Mouse (Mus musculus) stomach, embryonic 15.5 days (tissue): ENCODE measurements at regions not wholly inside any gene's neighbourhood (a gene's known extent, or its start where the extent isn't known, plus 50 kb on each side); places are given as distances from the start of the nearest gene placed in this dataset.

Source experiments
- ATAC-seq: fragments of 200-750 bp; cut with Nextera tagmentation; 2 replicates; pipeline ENCODE4 v1.8.0; 2017; ENCODE audit warnings: low read depth, moderate number of reproducible peaks, moderate TSS enrichment; ENCODE audit not compliant: insufficient read depth, low FRiP score
- H3K27ac ChIP-seq: fragments of 300-500 bp; sonication (generic); 2 replicates; pipeline ENCODE4 v1.5.1; 2015; ENCODE audit warnings: mild to moderate bottlenecking, inconsistent platforms
- H3K27me3 ChIP-seq: fragments of 300-500 bp; sonication (generic); replicated peaks from 2 replicates; pipeline ENCODE4 v1.6.1; 2015; ENCODE audit warnings: inconsistent platforms
- H3K36me3 ChIP-seq: fragments of 300-500 bp; sonication (generic); 2 replicates; pipeline ENCODE4 v1.6.1; 2015; ENCODE audit warnings: inconsistent platforms
- H3K4me1 ChIP-seq: fragments of 300-500 bp; sonication (generic); 2 replicates; pipeline ENCODE4 v1.6.1; 2015; ENCODE audit warnings: inconsistent platforms
- H3K4me2 ChIP-seq: fragments of 300-500 bp; sonication (generic); 2 replicates; pipeline ENCODE4 v1.6.1; 2015; ENCODE audit warnings: mild to moderate bottlenecking, inconsistent platforms
- H3K4me3 ChIP-seq: fragments of 300-500 bp; sonication (generic); replicated peaks from 2 replicates; pipeline ENCODE4 v1.5.1; 2015; ENCODE audit warnings: inconsistent platforms
- H3K9ac ChIP-seq: fragments of 300-500 bp; sonication (generic); 2 replicates; pipeline ENCODE4 v1.6.1; 2015; ENCODE audit warnings: inconsistent platforms
- H3K9me3 ChIP-seq: fragments of 300-500 bp; sonication (generic); 2 replicates; pipeline ENCODE4 v1.6.1; 2016; ENCODE audit warnings: inconsistent platforms
- WGBS: fragments of 180-500 bp; shearing (Covaris S2); methylation state at CpG from one replicate; pipeline ENCODE4 v1.1.7; 2015; 5-methylcytosine and 5-hydroxymethylcytosine counted together

GRCm38 (mm10) chr15:59830553-59831462 lies 185.6 kb downstream of the 4933412E24Rik start:
- Histone ChIP-seq H3K27ac (no peak overlapping the region), H3K9me3 (no peaks in the 10 kb centered on the region), H3K36me3 (no peaks in the 10 kb centered on the region), H3K4me3 (no peak overlapping the region), H3K27me3 (no peaks in the 10 kb centered on the region), H3K9ac (no peak overlapping the region), H3K4me2 (no peak overlapping the region), H3K4me1 (0 out of 2 replicates have a peak, but pooled peaks cover 4% of the 10 kb centered on the region)
- 73% methylated on average over 17 of the region's 17 CpGs for WGBS
- no peak; the same call in 1 of the 2 replicates for ATAC-seq

GRCm38 (mm10) chr15:59828421-59828820 lies 188.0 kb downstream of the 4933412E24Rik start:
- Histone ChIP-seq H3K9me3 (no peaks in the 10 kb centered on the region), H3K27ac (no peak overlapping the region), H3K4me3 (no peak overlapping the region), H3K9ac (no peak overlapping the region), H3K4me1 (0 out of 2 replicates have a peak, but pooled peaks cover 4% of the 10 kb centered on the region), H3K27me3 (no peaks in the 10 kb centered on the region), H3K4me2 (no peak overlapping the region), H3K36me3 (no peaks in the 10 kb centered on the region)
- peak; percentile 32; the same call in 1 of the 2 replicates for ATAC-seq
- 25% methylated on average over 5 of the region's 5 CpGs for WGBS

GRCm38 (mm10) chr15:59826164-59826950 lies 190.1 kb downstream of the 4933412E24Rik start:
- 49% methylated on average over 14 of the region's 14 CpGs for WGBS
- no peak for ATAC-seq

GRCm38 (mm10) chr15:59823921-59824320 lies 192.5 kb downstream of the 4933412E24Rik start:
- no peak overlapping the region for H3K27ac ChIP-seq
- no peak overlapping the region for H3K9ac ChIP-seq

More at GRCm38 (mm10) chr15:59826164-59826950, 190.1 kb downstream of the 4933412E24Rik start:
- H3K4me3 ChIP-seq: no peak overlapping the region
- H3K9ac ChIP-seq: no peak overlapping the region
- no peak overlapping the region for H3K4me2 ChIP-seq
- H3K27me3 ChIP-seq: no peaks in the 10 kb centered on the region
- H3K36me3 ChIP-seq: no peaks in the 10 kb centered on the region
- no peaks in the 10 kb centered on the region for H3K9me3 ChIP-seq
- H3K4me1 ChIP-seq: peaks cover 9% of the 10 kb centered on the region
- no peak overlapping the region for H3K27ac ChIP-seq

GRCm38 (mm10) chr15:59822995-59823681 lies 193.3 kb downstream of the 4933412E24Rik start:
- no peak overlapping the region for H3K4me3 ChIP-seq
- 53% methylated on average over 3 of the region's 3 CpGs for WGBS
- no peaks in the 10 kb centered on the region for H3K9me3 ChIP-seq
- H3K36me3 ChIP-seq: no peaks in the 10 kb centered on the region
- ATAC-seq: peak; percentile 47; the same call in 1 of the 2 replicates
- H3K4me1 ChIP-seq: peaks cover 9% of the 10 kb centered on the region
- no peak overlapping the region for H3K4me2 ChIP-seq
- no peaks in the 10 kb centered on the region for H3K27me3 ChIP-seq
- no peak overlapping the region for H3K9ac ChIP-seq
- H3K27ac ChIP-seq: peak overlapping the region; percentile 67

More at GRCm38 (mm10) chr15:59823921-59824320, 192.5 kb downstream of the 4933412E24Rik start:
- Histone ChIP-seq H3K4me2 (no peak overlapping the region), H3K27me3 (no peaks in the 10 kb centered on the region), H3K4me1 (peaks cover 9% of the 10 kb centered on the region), H3K36me3 (no peaks in the 10 kb centered on the region), H3K4me3 (no peak overlapping the region), H3K9me3 (no peaks in the 10 kb centered on the region)
- ATAC-seq: no peak
- 50% methylated on average over 2 of the region's 2 CpGs for WGBS

- 76% methylated on average over 10 of the region's 10 CpGs for WGBS
- Histone ChIP-seq H3K4me3 (no peak overlapping the region), H3K4me1 (peaks cover 5% of the 10 kb centered on the region), H3K36me3 (no peaks in the 10 kb centered on the region), H3K27me3 (no peaks in the 10 kb centered on the region), H3K27ac (no peak overlapping the region), H3K4me2 (no peak overlapping the region), H3K9me3 (no peaks in the 10 kb centered on the region), H3K9ac (no peak overlapping the region)
- no peak for ATAC-seq
These were observed 196.1 kb downstream of the 4933412E24Rik start for GRCm38 (mm10) chr15:59820317-59820716.

GRCm38 (mm10) chr15:59816031-59816430 lies 200.4 kb downstream of the 4933412E24Rik start:
- H3K9ac ChIP-seq: no peak overlapping the region
- no peak overlapping the region for H3K4me2 ChIP-seq
- WGBS: 88% methylated on average over 8 of the region's 8 CpGs

GRCm38 (mm10) chr15:59811566-59811965 lies 204.8 kb downstream of the 4933412E24Rik start:
- Histone ChIP-seq H3K4me1 (no peaks in the 10 kb centered on the region), H3K9ac (no peak overlapping the region), H3K27ac (no peak overlapping the region), H3K9me3 (no peaks in the 10 kb centered on the region), H3K27me3 (no peaks in the 10 kb centered on the region), H3K4me3 (no peak overlapping the region), H3K36me3 (no peaks in the 10 kb centered on the region), H3K4me2 (no peak overlapping the region)
- ATAC-seq: no peak
- 46% methylated on average over 3 of the region's 3 CpGs for WGBS

More at GRCm38 (mm10) chr15:59816031-59816430, 200.4 kb downstream of the 4933412E24Rik start:
- Histone ChIP-seq H3K4me3 (no peak overlapping the region), H3K36me3 (no peaks in the 10 kb centered on the region), H3K27ac (no peak overlapping the region), H3K4me1 (no peaks in the 10 kb centered on the region), H3K9me3 (no peaks in the 10 kb centered on the region), H3K27me3 (no peaks in the 10 kb centered on the region)
- ATAC-seq: no peak

- Histone ChIP-seq H3K4me2 (no peak overlapping the region), H3K4me1 (no peaks in the 10 kb centered on the region), H3K36me3 (no peaks in the 10 kb centered on the region), H3K27me3 (no peaks in the 10 kb centered on the region), H3K9me3 (no peaks in the 10 kb centered on the region), H3K9ac (no peak overlapping the region), H3K4me3 (no peak overlapping the region), H3K27ac (no peak overlapping the region)
- no peak for ATAC-seq
- WGBS: 85% methylated on average over 6 of the region's 6 CpGs
These were observed 207.1 kb downstream of the 4933412E24Rik start for GRCm38 (mm10) chr15:59809361-59809760.

- no peaks in the 10 kb centered on the region for H3K4me1 ChIP-seq
- H3K36me3 ChIP-seq: no peaks in the 10 kb centered on the region
- no peak overlapping the region for H3K4me3 ChIP-seq
- H3K9me3 ChIP-seq: no peaks in the 10 kb centered on the region
- no peak overlapping the region for H3K4me2 ChIP-seq
- no peak overlapping the region for H3K9ac ChIP-seq
- WGBS: 86% methylated on average over 6 of the region's 6 CpGs
- H3K27me3 ChIP-seq: no peaks in the 10 kb centered on the region
- H3K27ac ChIP-seq: no peak overlapping the region
- ATAC-seq: no peak
These were observed 208.7 kb downstream of the 4933412E24Rik start for GRCm38 (mm10) chr15:59807723-59808122.

GRCm38 (mm10) chr15:59805771-59806170 lies 210.6 kb downstream of the 4933412E24Rik start:
- H3K36me3 ChIP-seq: no peaks in the 10 kb centered on the region
- 95% methylated on average over 2 of the region's 2 CpGs for WGBS
- no peaks in the 10 kb centered on the region for H3K4me1 ChIP-seq
- no peaks in the 10 kb centered on the region for H3K27me3 ChIP-seq
- no peak for ATAC-seq
- no peak overlapping the region for H3K9ac ChIP-seq
- H3K27ac ChIP-seq: no peak overlapping the region
- H3K9me3 ChIP-seq: no peaks in the 10 kb centered on the region
- H3K4me3 ChIP-seq: no peak overlapping the region
- no peak overlapping the region for H3K4me2 ChIP-seq
